Comparison of ENCODE assay signal across 9 mouse cellular contexts in genomic region chr1:69775589-69775988, GRCm38 (mm10). TPM values are rescaled to one million over a fixed set of nuclear protein-coding genes. Genes with fewer than 3 reads are reported as not detected.
DNase-seq lines count a peak whose midpoint lies in the region; ATAC-seq and TF ChIP-seq lines count a peak whose summit lies in the region.
"Had no signal": no experiment of that assay in that cellular context is flagged by ENCODE, and none has a peak within 500 bp of the region (broad histone marks: within the 10 kb centered on the region; RNA-seq: fewer than 3 reads in every experiment).

No protein-coding gene starts in this region.

- TF ChIP-seq POLR2A in ES-Bruce4 (IDR thresholded peaks at IDR 0.05; ENCODE audit: insufficient read depth, low read length) = no peak
- no peak for TF ChIP-seq POLR2A in myocyte (IDR thresholded peaks at IDR 0.05; ENCODE audit: insufficient read length, low read depth)

- H3K79me2 ChIP-seq in myocyte (ENCODE audit: control insufficient read depth, insufficient read depth) = no peaks in the 10 kb centered on the region

- H3K36me3 ChIP-seq in liver, embryonic 14.5 days (replicated peaks; ENCODE audit: control insufficient read depth, insufficient read depth, low read depth) = no peaks in the 10 kb centered on the region
- no peaks in the 10 kb centered on the region for H3K36me3 ChIP-seq in ES-Bruce4 (ENCODE audit: control insufficient read depth, insufficient read depth, low read length, poor library complexity, severe bottlenecking)
- H3K36me3 ChIP-seq in myocyte (ENCODE audit: control insufficient read depth, insufficient read depth) = no peaks in the 10 kb centered on the region
- no peaks in the 10 kb centered on the region for H3K36me3 ChIP-seq in embryonic facial prominence, embryonic 10.5 days (replicated peaks)
- H3K36me3 ChIP-seq in midbrain, embryonic 15.5 days (replicated peaks) = no peaks in the 10 kb centered on the region

- no peak for TF ChIP-seq EP300 in liver, embryonic 14.5 days (IDR thresholded peaks at IDR 0.05; ENCODE audit: low read depth)
- no peak for TF ChIP-seq EP300 in ES-Bruce4 (IDR thresholded peaks at IDR 0.05; ENCODE audit: insufficient read depth, low read depth, low read length)

- H3K9ac ChIP-seq in liver, embryonic 14.5 days (replicated peaks) = no peak overlapping the region
- no peak overlapping the region for H3K9ac ChIP-seq in ES-Bruce4 (ENCODE audit: low read depth, poor library complexity, severe bottlenecking)
- no peak overlapping the region for H3K9ac ChIP-seq in midbrain, embryonic 15.5 days

- no peak overlapping the region for H3K4me2 ChIP-seq in liver, embryonic 14.5 days (ENCODE audit: low read depth)
- no peak overlapping the region for H3K4me2 ChIP-seq in myocyte (ENCODE audit: low read depth)
- H3K4me2 ChIP-seq in midbrain, embryonic 15.5 days = no peak overlapping the region

- H3ac ChIP-seq in myocyte (ENCODE audit: control insufficient read depth, insufficient read length) = no peak overlapping the region

- 45% methylated on average over 4 of the region's 4 CpGs for WGBS in liver, embryonic 14.5 days (ENCODE audit: insufficient replicate concordance)
- 67% methylated on average over 4 of the region's 4 CpGs for WGBS in embryonic facial prominence, embryonic 10.5 days
- 66% methylated on average over 4 of the region's 4 CpGs for WGBS in midbrain, embryonic 15.5 days

- no peak for ATAC-seq in liver, embryonic 14.5 days (ENCODE audit: insufficient read depth)
- ATAC-seq in midbrain, embryonic 15.5 days (replicated peaks) = no peak
- ATAC-seq: forebrain, embryonic 16.5 days had no signal

- no peaks in the 10 kb centered on the region for H3K9me3 ChIP-seq in liver, embryonic 14.5 days (ENCODE audit: control insufficient read depth, low read length)
- H3K9me3 ChIP-seq in ES-Bruce4 (replicated peaks; ENCODE audit: control insufficient read depth, insufficient read depth, low read length, poor library complexity, severe bottlenecking) = no peaks in the 10 kb centered on the region
- H3K9me3 ChIP-seq in embryonic facial prominence, embryonic 10.5 days = no peaks in the 10 kb centered on the region
- H3K9me3 ChIP-seq in midbrain, embryonic 15.5 days = no peaks in the 10 kb centered on the region

- H3K4me1 ChIP-seq in liver, embryonic 14.5 days (replicated peaks; ENCODE audit: control insufficient read depth in 2 of 2, insufficient read depth in 2 of 2, low read length in 1 of 2) = no peaks in the 10 kb centered on the region
- H3K4me1 ChIP-seq in ES-Bruce4 (ENCODE audit: control insufficient read depth, insufficient read depth, low read length) = no peaks in the 10 kb centered on the region
- no peaks in the 10 kb centered on the region for H3K4me1 ChIP-seq in embryonic facial prominence, embryonic 10.5 days
- no peaks in the 10 kb centered on the region for H3K4me1 ChIP-seq in midbrain, embryonic 15.5 days

- H3K4me3 ChIP-seq in liver, embryonic 14.5 days (ENCODE audit: insufficient read depth in 1 of 2, low read depth in 2 of 2, low read length in 2 of 2) = no peak overlapping the region
- no peak overlapping the region for H3K4me3 ChIP-seq in ES-Bruce4 (ENCODE audit: low read depth, low read length)
- no peak overlapping the region for H3K4me3 ChIP-seq in myocyte
- no peak overlapping the region for H3K4me3 ChIP-seq in embryonic facial prominence, embryonic 10.5 days
- H3K4me3 ChIP-seq in midbrain, embryonic 15.5 days = no peak overlapping the region

- H3K27me3 ChIP-seq in liver, embryonic 14.5 days (ENCODE audit: control insufficient read depth, insufficient read depth, low read length) = no peaks in the 10 kb centered on the region
- H3K27me3 ChIP-seq in ES-Bruce4 (ENCODE audit: control insufficient read depth, insufficient read depth, low read length, poor library complexity, severe bottlenecking) = no peaks in the 10 kb centered on the region
- H3K27me3 ChIP-seq in myocyte (ENCODE audit: control insufficient read depth, insufficient read depth, insufficient read length) = no peaks in the 10 kb centered on the region
- no peaks in the 10 kb centered on the region for H3K27me3 ChIP-seq in embryonic facial prominence, embryonic 10.5 days (replicated peaks; ENCODE audit: low read depth, poor library complexity, severe bottlenecking)
- H3K27me3 ChIP-seq in midbrain, embryonic 15.5 days (replicated peaks) = no peaks in the 10 kb centered on the region

- TF ChIP-seq CTCF in liver, embryonic 14.5 days (IDR thresholded peaks at IDR 0.05; ENCODE audit: low read depth) = peak; percentile 54; the same call in 1 of the 2 replicates
- TF ChIP-seq CTCF in ES-Bruce4 (IDR thresholded peaks at IDR 0.05; ENCODE audit: low read depth, low read length) = peak; percentile 41

- H3K27ac ChIP-seq in liver, embryonic 14.5 days = no peak overlapping the region
- no peak overlapping the region for H3K27ac ChIP-seq in ES-Bruce4 (ENCODE audit: insufficient read depth, low read length)
- no peak overlapping the region for H3K27ac ChIP-seq in embryonic facial prominence, embryonic 10.5 days (replicated peaks)
- H3K27ac ChIP-seq in midbrain, embryonic 15.5 days = no peak overlapping the region

- DNase-seq in liver, embryonic 14.5 days (ENCODE audit: low read depth in 3 of 3, low spot score in 3 of 3) = no peak
- DNase-seq in liver = no peak
- peak; percentile 35 for DNase-seq in ZHBTc4 (ENCODE audit: low read depth, low spot score)
- no peak for DNase-seq in embryonic facial prominence, embryonic 10.5 days (ENCODE audit: low spot score)
- DNase-seq in right cerebral cortex, postnatal 25 days = no peak

TF ChIP-seq in myocyte, 11 proteins besides CTCF, POLR2A, EP300 and RAD21:
- TF ChIP-seq SRF (IDR thresholded peaks at IDR 0.05; ENCODE audit: control insufficient read depth, insufficient read length, low read depth) = no peak
- TF ChIP-seq USF1 (IDR thresholded peaks at IDR 0.05; ENCODE audit: low read depth) = peak; percentile 70
TF ChIP-seq in myocyte: peak in this region for 1.

RNA-seq across cellular contexts. Expression of gene Spag16, which starts 51.2 kb away (rescaled TPM):
- 0.01 TPM in 1 of 2 replicates, not detected in the other for polyA plus RNA-seq in liver, embryonic 14.5 days (2012; rRNA removed)
- polyA plus RNA-seq in liver, embryonic 14.5 days (2014; fragmentation: Nextera tagmentation; extraction: Ambion mirVana) = not detected in 2 replicates
- 1.5 and 1.7 TPM in 2 replicates for polyA plus RNA-seq in ES-Bruce4 (2011; ENCODE audit: insufficient read depth, insufficient read length, low read depth, missing spikeins)
- polyA plus RNA-seq in myocyte (2012; fragmentation: generic; extraction: Trizol) = not detected
- polyA plus RNA-seq in embryonic facial prominence, embryonic 10.5 days (2016; fragmentation: Nextera tagmentation; extraction: Ambion mirVana) = 2.0 and 2.2 TPM in 2 replicates
- 1.7 and 2.2 TPM in 2 replicates for polyA plus RNA-seq in midbrain, embryonic 15.5 days (2015; fragmentation: Nextera tagmentation; extraction: Ambion mirVana)
